8 mouse cellular contexts compared by ENCODE assay signal in genomic region chr5:143180255-143181076, GRCm38 (mm10). TPM values are rescaled to one million over a fixed set of nuclear protein-coding genes. Genes with fewer than 3 reads are reported as not detected.
DNase-seq lines count a peak whose midpoint lies in the region; ATAC-seq and TF ChIP-seq lines count a peak whose summit lies in the region.

Gene Rbak (minus strand): TSS chr5:143180775.
Gene Spdye4b (plus strand): TSS chr5:143181017.

- H3K9ac ChIP-seq in embryonic facial prominence, embryonic 15.5 days, result peak within 1 kb of the TSS; percentile 86
- peak within 1 kb of the TSS; percentile 94 for H3K9ac ChIP-seq in limb, embryonic 14.5 days (ENCODE audit: low read depth, low read length, severe bottlenecking)
- H3K9ac ChIP-seq in midbrain, postnatal 0 days (replicated peaks; ENCODE audit: low read length, poor library complexity, severe bottlenecking), result peak within 1 kb of the TSS; percentile 77

- peak; percentile 7; the same call in 1 of the 2 replicates for TF ChIP-seq CTCF in midbrain, postnatal 0 days (IDR thresholded peaks at IDR 0.05)

- peak; percentile 50; the same call in 1 of the 2 replicates for TF ChIP-seq POLR2A in limb, embryonic 14.5 days (IDR thresholded peaks at IDR 0.05; ENCODE audit: borderline replicate concordance, extremely low read depth, insufficient read depth, insufficient read length)

- peak within 1 kb of the TSS; percentile 63 for H3K4me3 ChIP-seq in embryonic facial prominence, embryonic 15.5 days (replicated peaks)
- peak within 1 kb of the TSS; percentile 88 for H3K4me3 ChIP-seq in limb, embryonic 14.5 days (replicated peaks; ENCODE audit: low read length)
- peak within 1 kb of the TSS; percentile 60 for H3K4me3 ChIP-seq in midbrain, postnatal 0 days (ENCODE audit: low read depth, low read length)

- peak; percentile 93 for ATAC-seq in embryonic facial prominence, embryonic 15.5 days (ENCODE audit: insufficient number of reproducible peaks, low FRiP score, low TSS enrichment, low read depth)
- ATAC-seq in limb, embryonic 14.5 days (ENCODE audit: low FRiP score, low read depth), result peak; percentile 97
- ATAC-seq in midbrain, postnatal 0 days (ENCODE audit: low FRiP score), result peak; percentile 94

- DNase-seq in 3T3-L1 (ENCODE audit: low read depth, low spot score), result peak; percentile 99
- DNase-seq in adrenal gland, postnatal 4 days (ENCODE audit: low spot score in 2 of 2), result peak; percentile 63 to 85
- peak; percentile 95 for DNase-seq in heart, adult 8-10 months (ENCODE audit: low spot score)
- DNase-seq in kidney, adult 9 months, result peak; percentile 97
- peak; percentile 97 for DNase-seq in limb, embryonic 14.5 days (ENCODE audit: low spot score)
- peak; percentile 98 for DNase-seq in midbrain, postnatal 0 days (ENCODE audit: low spot score)
- peak; percentile 52 to 59 for DNase-seq in spleen, postnatal 14 days (ENCODE audit: low spot score in 2 of 2)

- H3K4me2 ChIP-seq in embryonic facial prominence, embryonic 15.5 days (replicated peaks), result peak within 1 kb of the TSS; percentile 81
- peak within 1 kb of the TSS; percentile 76 for H3K4me2 ChIP-seq in limb, embryonic 14.5 days (replicated peaks; ENCODE audit: low read depth, low read length, severe bottlenecking)
- peak within 1 kb of the TSS; percentile 77 for H3K4me2 ChIP-seq in midbrain, postnatal 0 days (ENCODE audit: low read depth, low read length, poor library complexity, severe bottlenecking)

- H3K36me3 ChIP-seq in embryonic facial prominence, embryonic 15.5 days, result peaks cover 34% of the 10 kb centered on the region
- H3K36me3 ChIP-seq in limb, embryonic 14.5 days (ENCODE audit: control insufficient read depth, insufficient read depth, low read length), result peaks cover 36% of the 10 kb centered on the region
- peaks cover 18% of the 10 kb centered on the region for H3K36me3 ChIP-seq in midbrain, postnatal 0 days (ENCODE audit: insufficient read depth, low read length)

- H3K9me3 ChIP-seq in embryonic facial prominence, embryonic 15.5 days (replicated peaks), result peaks cover 8% of the 10 kb centered on the region; the same call in 1 of the 2 replicates
- 0 out of 2 replicates have a peak, but pooled peaks cover 3% of the 10 kb centered on the region for H3K9me3 ChIP-seq in limb, embryonic 14.5 days (ENCODE audit: control insufficient read depth, low read length)
- no peaks in the 10 kb centered on the region for H3K9me3 ChIP-seq in midbrain, postnatal 0 days (ENCODE audit: low read length)

- H3K27ac ChIP-seq in embryonic facial prominence, embryonic 15.5 days (replicated peaks), result peak within 1 kb of the TSS; percentile 85
- H3K27ac ChIP-seq in limb, embryonic 14.5 days (replicated peaks; ENCODE audit: low read depth, low read length), result peak within 1 kb of the TSS; percentile 81
- H3K27ac ChIP-seq in midbrain, postnatal 0 days (ENCODE audit: low read depth, low read length), result peak within 1 kb of the TSS; percentile 77

- H3K4me1 ChIP-seq in embryonic facial prominence, embryonic 15.5 days, result peaks cover 14% of the 10 kb centered on the region
- peaks cover 8% of the 10 kb centered on the region for H3K4me1 ChIP-seq in limb, embryonic 14.5 days (ENCODE audit: control insufficient read depth, insufficient read depth, low read length)
- peaks cover 4% of the 10 kb centered on the region; the same call in 1 of the 2 replicates for H3K4me1 ChIP-seq in midbrain, postnatal 0 days (ENCODE audit: insufficient read depth, low read length)

- under 1% methylated on average over 58 of the region's 58 CpGs for whole genome bisulfite sequencing in embryonic facial prominence, embryonic 15.5 days
- 0% methylated on average over 58 of the region's 58 CpGs for WGBS in limb, embryonic 14.5 days
- WGBS in midbrain, postnatal 0 days, result under 1% methylated on average over 56 of the region's 58 CpGs

- no peaks in the 10 kb centered on the region for H3K27me3 ChIP-seq in embryonic facial prominence, embryonic 15.5 days
- H3K27me3 ChIP-seq in limb, embryonic 14.5 days (ENCODE audit: control insufficient read depth, insufficient read depth, low read length), result no peaks in the 10 kb centered on the region
- no peaks in the 10 kb centered on the region for H3K27me3 ChIP-seq in midbrain, postnatal 0 days (ENCODE audit: insufficient read depth, low read length)

RNA-seq across cellular contexts. Expression of gene Rbak, which starts in this region (rescaled TPM):
- 10 to 100 TPM; 24.0 to 27.5 TPM for total RNA-seq in adrenal gland, postnatal 4 days (2021)
- polyA plus RNA-seq in embryonic facial prominence, embryonic 15.5 days (2015; fragmentation: Nextera tagmentation; extraction: Ambion mirVana), result 13.4 and 15.4 TPM in 2 replicates
- 1 to 10 TPM; 3.2 to 4.6 (median 4.0) TPM for total RNA-seq in heart, adult 8-10 months (2022)
- polyA plus RNA-seq in limb, embryonic 14.5 days (2012; rRNA removed), result 21.0 TPM in 2 replicates
- 8.8 and 12.6 TPM in 2 replicates for polyA plus RNA-seq in limb, embryonic 14.5 days (2014; fragmentation: Nextera tagmentation; extraction: Ambion mirVana)
- 15.2 and 22.7 TPM in 2 replicates for total RNA-seq in midbrain, postnatal 0 days (2014; rRNA removed)
- 9.1 and 9.2 TPM in 2 replicates for polyA plus RNA-seq in midbrain, postnatal 0 days (2015; fragmentation: Nextera tagmentation; extraction: Ambion mirVana)

RNA-seq across cellular contexts. Expression of gene Spdye4b, which starts in this region (rescaled TPM):
- not detected for total RNA-seq in adrenal gland, postnatal 4 days (2021)
- not detected in 2 replicates for polyA plus RNA-seq in embryonic facial prominence, embryonic 15.5 days (2015; fragmentation: Nextera tagmentation; extraction: Ambion mirVana)
- total RNA-seq in heart, adult 8-10 months (2022), result not detected
- not detected in 2 replicates for polyA plus RNA-seq in limb, embryonic 14.5 days (2012; rRNA removed)
- not detected in 2 replicates for polyA plus RNA-seq in limb, embryonic 14.5 days (2014; fragmentation: Nextera tagmentation; extraction: Ambion mirVana)
- total RNA-seq in midbrain, postnatal 0 days (2014; rRNA removed), result not detected in 2 replicates
- polyA plus RNA-seq in midbrain, postnatal 0 days (2015; fragmentation: Nextera tagmentation; extraction: Ambion mirVana), result not detected in 2 replicates

Comparison
In these comparisons a context has a peak if more than half of its experiments do, and no peak if none do; other contexts are left out.
1. Peak in every context shown above with its lines: DNase-seq, ATAC-seq, H3K4me3 ChIP-seq and H3K27ac ChIP-seq.